Mouse (Mus musculus): ENCODE results near the gene Gad2. TPM values are rescaled to one million over a fixed set of nuclear protein-coding genes. Genes with fewer than 3 reads are reported as not detected.

Gene Gad2
- total and polyA plus RNA-seq, 2 experiments from 2014 or later, result 49.4 to 52.6 TPM

GRCm38 (mm10) chr2:22740441-22740840 is 118.4 kb downstream of the Gad2 start:
- Histone ChIP-seq H3K27ac (ENCODE audit: low read depth, low read length) (no peak overlapping the region), H3K9ac (replicated peaks; ENCODE audit: low read length, poor library complexity, severe bottlenecking) (no peak overlapping the region), H3K36me3 (ENCODE audit: insufficient read depth, low read length) (no peaks in the 10 kb centered on the region), H3K4me2 (ENCODE audit: low read depth, low read length, poor library complexity, severe bottlenecking) (no peak overlapping the region), H3K9me3 (ENCODE audit: low read length) (no peaks in the 10 kb centered on the region), H3K4me3 (ENCODE audit: low read depth, low read length) (no peak overlapping the region), H3K27me3 (ENCODE audit: insufficient read depth, low read length) (no peaks in the 10 kb centered on the region), H3K4me1 (ENCODE audit: insufficient read depth, low read length) (no peaks in the 10 kb centered on the region)
- 88% methylated on average over 1 of the region's 1 CpGs for WGBS
- ATAC-seq (ENCODE audit: low FRiP score) (no peak), DNase-seq (ENCODE audit: low spot score) (no peak)
- TF ChIP-seq CTCF (IDR thresholded peaks at IDR 0.05), result no peak

DNA sequence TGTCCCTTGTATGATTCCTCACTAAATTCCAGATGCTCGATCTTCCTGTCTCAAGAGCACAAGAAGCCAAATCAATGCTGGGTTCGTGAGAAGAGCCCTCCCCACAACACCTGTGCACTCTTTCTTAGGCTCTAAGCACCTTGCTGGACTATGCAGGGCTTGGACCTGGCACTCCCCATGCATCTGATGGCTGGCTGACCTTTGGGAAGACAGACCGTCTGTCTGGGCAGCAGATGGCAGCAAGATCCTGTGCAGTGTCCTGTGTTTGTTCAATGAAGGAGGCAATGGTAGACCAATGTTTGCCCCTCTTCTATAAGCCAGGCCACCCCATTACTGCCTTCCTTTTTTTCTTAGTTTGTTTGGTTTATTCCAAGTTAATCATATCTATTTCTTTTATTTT is 119.2 kb downstream of the Gad2 start:
- Histone ChIP-seq H3K27ac (ENCODE audit: low read depth, low read length) (no peak overlapping the region), H3K4me1 (ENCODE audit: insufficient read depth, low read length) (no peaks in the 10 kb centered on the region), H3K9ac (replicated peaks; ENCODE audit: low read length, poor library complexity, severe bottlenecking) (no peak overlapping the region), H3K36me3 (ENCODE audit: insufficient read depth, low read length) (no peaks in the 10 kb centered on the region), H3K4me2 (ENCODE audit: low read depth, low read length, poor library complexity, severe bottlenecking) (no peak overlapping the region), H3K9me3 (ENCODE audit: low read length) (no peaks in the 10 kb centered on the region), H3K4me3 (ENCODE audit: low read depth, low read length) (no peak overlapping the region), H3K27me3 (ENCODE audit: insufficient read depth, low read length) (no peaks in the 10 kb centered on the region)
- TF ChIP-seq CTCF (IDR thresholded peaks at IDR 0.05), result peak; percentile 43
- 74% methylated on average over 3 of the region's 3 CpGs for WGBS
- DNase-seq (ENCODE audit: low spot score), result no peak
- ATAC-seq (ENCODE audit: low FRiP score), result no peak

Small RNA genes within 50 kb of the gene (microRNA-seq; reads per million reads assigned to microRNA genes)
- gene Gm23636 (ENCODE audit: borderline number of aligned reads) (not detected), gene Mir3967 (ENCODE audit: borderline number of aligned reads) (not detected)

Other genes starting within 250 kb of the Gad2 start
- 1.0 and 1.1 TPM in 2 replicates for gene Apbb1ip, start 151.9 kb downstream of the Gad2 start, total RNA-seq (2014; rRNA removed)
- gene Apbb1ip, start 151.9 kb downstream of the Gad2 start, polyA plus RNA-seq (2015; fragmentation: Nextera tagmentation; extraction: Ambion mirVana), result 1.4 and 1.7 TPM in 2 replicates

Data from midbrain, postnatal 0 days (tissue).